Mouse (Mus musculus) cerebellum, postnatal 25 days (tissue): Measurements from ENCODE around the gene Srgap3.
A peak's percentile ranks its signal among the peaks of the same experiment; 100 is the strongest.

Experiments
- DNase-seq, 2 experiments: peaks; one replicate each; pipeline ENCODE4 v3.0.0; 2021; ENCODE audit warnings: mixed read lengths in 2 of 2

Srgap3 gene

DNA sequence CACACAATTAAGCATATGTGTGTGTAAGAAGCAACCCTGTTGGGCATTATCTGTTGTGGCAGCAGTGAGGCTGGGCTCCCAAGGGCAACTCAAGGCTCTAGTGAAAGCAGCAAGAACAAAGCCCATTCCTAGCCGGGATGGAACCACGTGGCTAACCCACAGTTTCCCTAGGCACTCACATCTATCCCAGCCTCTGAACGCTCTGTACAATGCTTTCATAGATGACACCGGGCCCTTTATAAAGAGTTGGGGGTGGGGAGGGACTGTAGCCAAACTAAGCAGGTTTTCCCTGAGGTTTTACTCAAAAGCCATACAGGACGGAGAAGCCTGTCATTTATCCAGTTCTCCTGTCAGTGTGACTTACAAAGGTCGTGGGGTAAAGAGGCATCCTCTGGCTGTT lies 90.0 kb downstream of the Srgap3 start:
- DNase-seq = no peak

DNA sequence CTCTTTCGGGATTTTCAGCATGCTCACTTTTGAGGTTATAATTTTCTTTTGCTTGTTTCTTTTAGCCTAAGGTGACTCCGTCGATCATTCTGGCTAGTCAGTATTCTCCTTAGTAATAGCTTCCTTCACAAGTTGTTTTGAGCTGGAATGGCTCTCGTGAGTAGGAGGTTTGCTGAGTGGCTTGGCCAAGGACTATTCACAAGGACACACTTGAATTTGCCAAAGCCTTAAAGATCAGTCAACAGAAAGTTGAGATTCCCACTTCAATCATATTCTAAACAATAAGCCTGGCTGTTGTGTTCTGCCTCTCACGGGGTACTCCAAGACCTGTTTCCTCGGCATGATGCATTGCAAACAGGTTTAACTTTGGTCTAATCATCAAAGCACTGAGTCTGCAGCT lies 91.9 kb downstream of the Srgap3 start:
- DNase-seq = no peak

DNA sequence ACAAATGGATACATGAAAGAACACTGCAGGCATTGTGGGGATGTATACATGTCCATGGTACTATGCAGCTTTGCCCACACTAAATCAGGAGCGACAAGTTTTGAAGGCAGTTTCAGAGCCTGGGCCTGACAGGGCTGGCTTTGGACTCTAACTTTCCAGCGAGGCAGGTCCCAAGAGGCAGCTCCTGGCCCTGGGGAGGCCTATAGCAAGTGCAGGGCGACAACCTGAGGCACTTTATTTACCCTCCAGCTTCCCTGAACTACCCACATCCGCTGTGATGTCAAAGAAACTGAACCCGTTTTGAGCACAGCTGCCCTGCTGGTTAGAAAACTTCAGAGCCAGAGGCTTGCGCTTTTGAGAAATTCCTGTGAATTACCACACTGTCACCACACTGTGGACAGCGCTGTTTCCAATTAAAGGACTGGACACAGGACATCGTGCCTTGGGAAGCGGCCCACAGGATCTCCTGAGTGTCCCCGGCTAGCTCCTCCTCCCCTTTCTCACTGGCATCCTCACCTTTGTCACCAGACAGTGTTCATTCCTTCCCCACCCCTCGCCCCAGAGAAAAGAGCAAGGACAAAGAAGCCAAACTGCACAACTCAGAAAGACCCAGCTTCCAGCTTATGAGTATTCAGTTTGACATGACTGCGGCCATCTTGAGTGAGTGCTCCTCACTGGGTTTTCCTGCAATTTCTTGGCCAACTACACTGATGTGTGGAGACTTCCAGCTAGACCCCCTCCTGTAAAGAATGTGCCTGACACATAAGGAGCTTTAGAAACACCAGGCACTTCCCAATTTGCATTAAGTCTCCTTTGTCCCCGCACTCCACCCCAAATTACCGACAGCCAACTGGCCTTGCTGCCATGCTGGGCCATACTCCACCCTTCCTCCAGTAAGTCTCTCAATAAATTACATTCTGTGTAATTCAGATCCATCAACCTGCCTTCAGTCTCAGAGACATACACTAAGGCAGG lies 94.5 kb downstream of the Srgap3 start:
- DNase-seq = no peak

DNA sequence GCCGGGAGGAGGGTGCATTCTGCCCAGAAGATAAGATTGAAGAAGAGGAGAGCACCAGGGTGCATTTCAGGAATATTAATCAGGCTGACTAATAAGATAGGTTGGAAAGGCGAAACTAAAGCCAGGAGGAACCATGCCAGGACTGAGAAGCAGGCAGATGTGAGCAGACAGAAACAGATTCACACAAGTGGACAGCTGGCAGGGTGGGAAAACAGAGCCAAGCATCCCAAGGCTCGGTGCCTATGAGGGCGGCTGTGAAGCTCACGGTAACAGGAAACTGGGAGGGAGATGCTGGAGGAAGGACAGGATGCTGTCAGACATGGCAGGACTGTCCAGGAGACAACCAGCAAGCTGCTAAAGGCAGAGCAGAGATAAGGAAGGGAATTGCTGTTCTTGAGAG lies 96.3 kb downstream of the Srgap3 start:
- no peak for DNase-seq

DNA sequence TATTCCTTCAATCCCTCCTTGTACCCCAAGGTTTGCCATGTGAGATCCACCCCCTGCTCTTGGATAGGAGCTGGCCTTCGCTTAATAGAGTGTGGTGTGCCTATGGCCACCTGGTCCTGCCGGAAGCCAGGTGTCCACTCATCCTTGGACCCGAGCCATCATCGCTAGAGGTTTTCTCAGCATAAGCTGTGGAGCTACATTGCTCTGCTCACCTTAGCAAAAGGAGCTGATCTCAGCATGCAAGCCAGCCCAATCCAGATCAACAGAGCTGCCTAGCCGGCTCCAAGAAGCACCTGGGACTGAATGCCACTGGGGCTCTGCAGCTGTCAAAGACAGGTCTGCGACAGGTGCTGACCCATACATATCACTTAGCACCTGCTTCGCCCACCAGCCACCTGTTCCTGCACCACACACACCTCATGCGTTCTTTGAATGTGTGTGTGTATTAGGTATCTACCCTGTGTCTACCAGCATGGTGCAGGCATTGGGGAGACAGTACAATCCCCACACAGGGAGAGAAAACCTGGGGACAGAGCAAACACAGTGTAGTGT lies 98.4 kb downstream of the Srgap3 start:
- peak; percentile 76 to 86 for DNase-seq

DNA sequence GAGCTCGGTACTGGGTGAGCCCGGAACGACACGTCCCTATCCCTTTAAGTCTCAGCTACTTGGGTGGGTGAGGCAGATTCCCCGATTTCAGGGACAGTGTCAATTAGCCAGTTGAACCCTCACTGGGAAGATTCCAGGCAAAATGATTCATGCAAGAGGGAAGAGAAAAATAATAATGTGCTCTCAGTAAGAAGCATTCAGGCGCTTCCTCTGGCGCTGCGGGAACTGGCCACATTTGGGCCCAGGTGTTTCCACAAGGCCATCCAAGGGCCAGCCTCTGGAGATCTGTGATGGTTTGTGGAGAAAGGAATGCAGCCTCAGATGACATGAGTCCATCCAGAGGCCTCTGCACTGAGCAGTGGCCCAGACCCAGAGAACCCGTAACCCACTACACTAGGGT lies 100.2 kb downstream of the Srgap3 start:
- no peak for DNase-seq

DNA sequence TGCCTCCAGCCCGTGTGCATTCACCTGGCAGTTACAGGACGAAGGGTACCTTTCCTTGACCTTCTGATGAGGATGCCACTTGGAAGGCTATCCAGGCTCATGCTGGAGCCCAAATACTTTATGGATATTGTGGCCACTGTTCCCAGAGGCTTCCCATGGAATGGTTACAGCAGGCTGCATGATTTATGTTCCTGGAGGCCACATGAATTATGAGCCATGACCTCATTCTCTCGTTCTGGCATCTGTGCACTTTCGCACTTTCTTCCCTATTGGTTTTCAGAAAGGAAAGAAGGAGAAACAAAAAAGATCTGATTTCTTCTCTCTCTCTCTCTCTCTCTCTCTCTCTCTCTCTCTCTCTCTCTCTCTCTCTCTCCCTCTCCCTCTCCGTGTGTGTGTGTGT lies 104.6 kb downstream of the Srgap3 start:
- DNase-seq = no peak

DNA sequence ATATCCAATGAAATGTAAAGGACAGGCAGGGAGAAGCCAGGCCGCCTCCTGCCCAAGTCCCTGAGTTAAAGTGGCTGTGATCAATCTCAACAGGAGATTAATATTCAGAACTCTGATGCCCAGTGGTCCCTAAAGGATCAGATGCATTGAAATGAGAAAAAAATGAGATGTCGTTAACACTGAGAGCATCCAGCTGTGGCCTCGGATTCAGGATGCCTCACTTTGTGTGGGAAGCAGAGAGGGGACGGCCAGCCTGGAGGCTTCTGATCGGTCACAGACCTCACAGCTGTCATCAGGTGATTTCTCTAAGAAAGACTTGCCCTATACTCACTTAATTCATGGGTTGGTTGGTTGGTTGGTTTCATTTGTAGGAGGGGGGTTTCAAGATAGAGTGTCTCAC lies 106.7 kb downstream of the Srgap3 start:
- DNase-seq = no peak

DNA sequence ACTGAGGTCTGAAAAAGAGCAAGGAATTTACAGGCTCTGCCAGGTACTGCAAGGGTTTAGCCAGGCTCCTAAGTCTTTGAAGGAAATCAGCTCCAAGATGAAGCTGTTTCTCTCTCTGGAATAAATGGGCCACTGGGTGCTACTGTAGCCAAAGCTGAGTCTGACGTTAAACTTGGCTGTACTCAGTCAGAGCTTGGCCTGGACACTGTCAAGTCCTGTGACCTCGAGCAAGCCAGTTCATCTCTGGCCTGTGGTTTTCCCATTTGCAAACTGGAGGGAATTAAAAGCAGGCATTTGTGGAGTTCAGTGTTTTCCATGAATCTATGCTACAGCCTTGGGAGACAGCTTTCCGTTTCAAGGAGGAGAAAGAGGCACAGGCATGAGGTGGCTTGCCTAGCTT lies 107.7 kb downstream of the Srgap3 start:
- no peak for DNase-seq

DNA sequence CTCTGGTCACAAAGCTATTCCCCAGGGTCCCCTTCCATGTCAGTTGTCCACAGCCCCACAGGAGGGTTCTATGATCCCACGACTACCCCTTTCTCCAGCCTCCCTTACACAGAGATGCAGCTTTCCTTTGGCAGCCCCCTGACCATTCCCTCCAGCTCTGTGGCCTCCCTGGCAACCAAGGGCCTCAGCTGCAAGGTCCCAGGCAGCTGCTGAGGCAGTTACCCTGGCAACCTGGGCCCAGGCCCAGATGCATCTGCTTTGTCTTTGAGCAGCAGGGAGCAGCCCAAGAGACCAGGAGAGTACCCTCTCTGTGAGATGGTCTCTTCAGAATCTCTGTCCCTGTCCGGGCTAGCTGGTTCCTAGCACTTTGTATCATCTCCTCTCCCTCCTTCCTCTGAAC lies 108.2 kb downstream of the Srgap3 start:
- DNase-seq = peak in 1 of 2 experiments; percentile 55

DNA sequence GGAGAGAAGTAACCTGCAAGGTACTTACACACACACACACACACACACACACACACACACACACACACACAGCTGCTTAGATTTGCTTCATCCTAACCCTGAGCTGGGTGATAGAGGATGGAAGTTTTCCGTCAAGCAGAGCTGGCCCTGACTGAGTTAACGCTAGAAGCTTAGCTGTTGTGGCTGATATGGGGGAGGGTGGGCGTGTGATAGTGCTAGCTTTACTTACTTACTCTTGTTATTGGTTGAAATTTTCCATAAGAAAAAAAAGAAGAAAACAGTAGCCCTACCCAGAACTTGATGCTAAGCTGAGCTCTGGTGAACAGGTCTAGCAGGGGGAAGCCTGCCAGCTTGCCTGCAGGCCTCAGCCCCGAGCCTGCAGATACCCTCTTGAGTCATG lies 110.4 kb downstream of the Srgap3 start:
- DNase-seq = no peak

DNA sequence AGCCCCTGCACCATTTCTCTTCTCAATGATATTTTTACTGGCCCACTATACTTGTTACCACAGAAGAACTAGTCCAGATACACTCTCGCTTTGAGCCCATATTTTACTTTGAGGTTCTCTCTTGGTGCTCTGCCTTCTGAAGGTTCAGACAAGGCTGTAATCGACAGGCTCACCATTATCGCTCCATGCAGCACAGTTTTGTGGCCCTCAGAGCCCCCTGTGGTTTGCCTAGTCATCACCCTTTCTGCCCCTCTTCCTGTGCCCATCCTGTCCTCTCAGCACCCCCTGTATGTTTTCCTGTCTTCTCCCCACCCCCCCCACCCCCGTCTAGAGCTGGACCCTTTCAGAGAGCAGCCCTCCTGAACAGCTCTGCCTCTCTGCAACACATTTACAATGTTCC lies 111.7 kb downstream of the Srgap3 start:
- no peak for DNase-seq

DNA sequence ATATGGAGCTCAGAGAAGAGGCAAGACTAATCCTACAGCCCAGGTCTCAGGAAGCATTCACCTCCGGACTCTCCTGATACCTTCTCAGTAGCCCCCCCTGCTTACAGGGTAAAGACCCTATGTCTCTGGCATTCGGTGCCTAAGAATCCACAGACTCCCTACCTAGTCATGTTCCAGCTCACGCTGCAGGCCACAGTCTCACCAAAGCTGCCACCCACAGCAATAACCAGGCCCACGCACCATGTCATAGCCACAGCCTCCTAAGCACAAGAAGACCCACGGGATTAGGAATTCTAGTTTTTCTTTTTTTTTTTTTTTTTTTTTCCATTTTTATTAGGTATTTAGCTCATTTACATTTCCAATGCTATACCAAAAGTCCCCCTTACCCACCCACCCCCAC lies 112.6 kb downstream of the Srgap3 start:
- DNase-seq = no peak

DNA sequence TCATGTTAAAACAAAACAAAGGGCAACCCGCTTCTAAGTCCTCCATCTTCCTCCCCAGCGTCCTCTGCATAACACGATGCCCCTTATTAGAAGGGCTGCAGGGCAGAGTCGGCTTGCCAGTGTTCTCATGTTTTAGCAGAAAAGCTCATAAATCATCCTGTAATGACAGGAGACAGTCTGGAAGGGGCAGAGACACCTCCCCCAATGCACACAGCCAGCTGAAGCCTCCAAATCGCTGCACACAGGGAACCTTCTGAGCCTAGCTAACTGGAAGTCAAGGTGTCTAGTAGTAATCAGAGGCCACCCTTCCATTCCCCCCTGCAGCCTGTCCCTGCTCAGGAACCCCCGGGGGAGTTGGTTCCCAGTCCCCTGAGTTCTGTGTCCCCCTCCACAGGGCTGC lies 113.3 kb downstream of the Srgap3 start:
- no peak for DNase-seq

DNA sequence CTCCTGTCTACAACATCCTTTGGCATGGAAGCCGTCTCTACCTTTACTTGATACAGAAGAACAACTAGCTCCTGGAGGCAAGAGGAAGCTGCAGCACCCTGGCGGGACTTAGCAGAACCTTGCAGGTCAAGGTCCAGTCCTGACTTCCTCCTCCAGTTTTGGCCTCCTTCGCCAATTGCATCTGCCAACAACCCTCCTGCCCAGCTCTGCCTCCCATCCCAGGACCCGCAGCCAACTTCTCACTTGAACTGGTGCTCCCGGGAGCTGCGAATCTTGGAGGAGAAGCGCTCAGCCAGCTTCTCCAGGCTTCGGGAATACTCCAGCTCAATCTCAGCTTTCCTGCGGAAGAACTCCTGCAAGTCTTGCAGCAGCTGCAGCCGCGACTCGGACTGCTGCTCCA lies 117.9 kb downstream of the Srgap3 start:
- DNase-seq = no peak

DNA sequence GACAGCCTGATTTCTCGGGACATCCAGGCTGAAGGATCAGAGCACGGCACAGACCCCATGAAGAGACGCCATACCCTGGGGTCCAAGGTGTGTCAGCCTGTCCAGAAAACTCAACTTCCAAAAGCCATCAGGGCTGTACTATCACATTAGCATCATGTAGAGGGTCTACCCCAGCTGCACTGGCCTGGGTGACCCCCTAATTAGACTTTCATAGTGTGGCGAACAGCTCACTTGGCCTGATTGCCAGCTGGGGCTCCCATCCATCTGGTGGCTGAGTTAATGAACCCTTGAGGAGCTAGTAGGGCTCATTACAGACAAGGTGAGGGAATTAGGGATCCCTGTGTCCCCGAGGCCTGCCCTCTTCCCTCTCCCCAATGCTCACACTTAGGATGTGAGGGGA lies 118.6 kb downstream of the Srgap3 start:
- no peak for DNase-seq

DNA sequence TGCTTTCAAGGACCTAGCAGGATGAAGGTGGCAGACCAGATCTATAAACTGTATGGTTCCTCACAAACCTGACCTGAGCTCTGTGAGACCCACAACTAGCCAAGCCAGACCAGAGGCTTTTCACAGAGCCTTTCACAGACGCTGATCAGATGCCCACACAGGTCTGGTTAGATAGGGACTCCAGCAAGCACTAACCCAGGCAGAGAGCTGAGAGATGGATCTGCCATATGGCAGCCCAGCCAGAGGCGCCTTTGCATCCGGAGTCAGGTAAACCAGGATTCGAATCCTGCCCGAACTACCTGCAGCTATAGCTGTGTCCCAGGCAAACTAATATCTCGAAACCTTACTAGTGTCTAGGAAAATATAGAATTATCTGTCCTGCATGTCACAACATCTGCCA lies 121.4 kb downstream of the Srgap3 start:
- DNase-seq = peak; percentile 48 to 56

DNA sequence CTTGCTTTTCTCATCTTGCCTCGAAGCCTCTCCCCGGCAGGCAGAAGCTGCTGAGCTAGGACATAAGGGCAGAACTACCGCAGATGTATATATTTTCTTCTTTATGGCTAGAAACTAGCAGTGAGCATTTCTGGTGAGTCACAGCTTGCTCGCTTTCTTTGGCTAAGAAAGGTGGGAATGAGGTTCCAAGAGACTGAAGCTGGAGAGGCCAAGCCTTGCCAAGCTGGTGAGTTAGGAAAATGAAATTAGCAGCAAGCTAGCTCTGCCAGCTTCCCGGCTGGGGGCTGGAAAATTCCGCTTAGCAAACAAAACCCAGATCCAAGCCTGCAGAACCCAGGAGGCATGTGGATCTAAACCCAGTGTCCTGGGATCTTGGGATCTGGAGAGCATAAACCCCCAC lies 124.0 kb downstream of the Srgap3 start:
- peak; percentile 93 to 94 for DNase-seq

DNA sequence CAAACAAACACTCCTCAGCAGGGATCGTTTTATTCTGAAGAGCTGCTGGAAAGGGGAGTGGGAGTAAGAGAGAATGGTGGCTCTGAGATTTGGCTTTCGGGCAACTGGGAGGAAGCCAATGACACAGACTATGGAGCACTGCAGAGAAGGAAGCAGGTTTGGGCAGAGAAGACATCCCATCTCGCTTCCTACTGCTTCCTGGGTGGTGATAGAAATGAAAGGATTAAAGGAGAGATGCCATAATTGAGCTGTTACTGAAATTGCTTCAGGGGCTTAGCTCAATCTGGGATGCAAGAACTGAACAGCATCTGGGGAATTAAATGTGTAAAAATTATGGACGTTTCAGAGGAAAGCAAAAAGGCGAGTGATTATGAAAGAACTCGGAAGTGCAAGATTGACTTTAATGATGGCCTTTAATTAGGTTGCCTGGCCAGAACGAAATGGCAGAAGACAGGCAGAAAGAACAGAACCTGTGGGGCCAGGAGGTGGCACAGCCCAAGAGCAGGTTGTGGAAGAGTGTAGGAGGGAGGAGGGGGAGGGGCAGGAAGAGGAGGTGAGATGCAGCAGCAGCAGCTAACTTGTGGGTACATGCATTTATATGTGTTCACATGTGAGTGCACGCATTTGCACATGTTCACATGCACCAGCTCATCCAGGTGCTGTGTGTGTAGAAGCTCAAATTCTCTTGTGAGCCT lies 126.6 kb downstream of the Srgap3 start:
- DNase-seq = peak; percentile 45 to 67

DNA sequence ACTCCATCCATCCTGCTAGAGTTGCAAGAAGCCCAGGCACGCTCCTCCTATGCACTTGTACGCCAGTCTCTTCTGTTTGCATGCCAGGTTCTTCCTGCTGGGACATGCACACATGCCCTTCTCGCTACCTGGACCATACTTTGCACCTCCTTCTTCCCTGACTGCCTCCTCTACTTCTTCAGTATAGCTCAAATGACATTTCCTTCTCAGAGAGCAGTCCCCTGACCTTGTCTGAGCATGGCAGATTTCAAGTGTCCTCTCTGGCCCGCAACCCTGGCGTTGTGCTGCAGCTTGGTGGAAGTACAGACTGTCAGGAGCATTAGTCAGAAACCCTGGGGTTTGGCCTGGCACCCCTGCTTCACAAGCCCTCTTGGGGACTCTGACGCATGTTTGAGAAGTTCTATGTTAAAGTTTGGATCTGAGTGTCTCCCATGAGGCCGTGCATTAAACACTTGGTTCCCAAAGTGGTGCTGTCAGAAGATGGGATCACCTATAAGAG lies 128.6 kb downstream of the Srgap3 start:
- DNase-seq = peak in 1 of 2 experiments; percentile 53

DNA sequence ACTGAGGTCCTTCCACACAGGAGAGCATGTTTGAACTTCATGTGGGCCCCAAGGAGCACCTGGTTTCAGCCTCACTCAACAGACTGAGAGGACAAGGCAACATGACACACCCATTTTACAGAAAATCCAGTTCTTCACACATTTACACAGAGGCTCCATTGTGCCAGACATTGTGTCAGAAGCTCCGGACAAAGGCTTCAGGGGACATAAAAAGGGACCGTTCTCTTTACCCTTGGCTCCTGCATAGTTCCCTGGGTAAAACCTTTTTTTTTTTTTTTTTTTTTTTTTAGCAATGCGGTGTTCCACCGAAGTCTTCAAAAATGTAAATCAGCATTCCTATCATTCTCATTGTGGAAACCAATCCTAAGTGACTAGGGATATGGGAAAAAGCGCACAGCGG lies 131.5 kb downstream of the Srgap3 start:
- DNase-seq = no peak

DNA sequence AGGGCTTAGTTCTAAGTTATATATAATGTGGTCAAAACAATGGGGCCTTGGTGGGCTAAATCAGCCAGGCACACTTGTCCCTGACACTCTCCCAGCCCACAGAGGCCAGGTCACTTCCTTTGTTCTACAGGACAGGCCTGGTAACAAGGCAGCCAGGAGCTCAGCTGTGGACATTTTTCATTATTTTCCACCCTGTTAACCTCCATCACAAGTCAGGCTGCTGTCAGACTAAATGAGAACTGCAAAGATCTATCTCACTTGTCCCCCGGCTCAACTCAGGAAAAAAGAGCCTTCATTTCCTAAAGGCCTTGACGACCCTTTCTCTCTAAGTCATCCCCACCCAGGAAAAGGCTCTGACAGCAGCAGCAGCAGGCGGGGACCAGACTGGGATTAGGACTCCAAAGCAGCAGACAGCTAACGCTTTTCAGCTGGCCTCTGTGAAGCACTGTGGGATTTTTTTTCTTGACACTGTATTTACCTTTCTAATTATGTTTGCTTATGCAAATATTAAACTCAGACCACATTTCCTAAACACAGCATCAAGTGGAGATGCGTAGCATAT lies 132.5 kb downstream of the Srgap3 start:
- no peak for DNase-seq

DNA sequence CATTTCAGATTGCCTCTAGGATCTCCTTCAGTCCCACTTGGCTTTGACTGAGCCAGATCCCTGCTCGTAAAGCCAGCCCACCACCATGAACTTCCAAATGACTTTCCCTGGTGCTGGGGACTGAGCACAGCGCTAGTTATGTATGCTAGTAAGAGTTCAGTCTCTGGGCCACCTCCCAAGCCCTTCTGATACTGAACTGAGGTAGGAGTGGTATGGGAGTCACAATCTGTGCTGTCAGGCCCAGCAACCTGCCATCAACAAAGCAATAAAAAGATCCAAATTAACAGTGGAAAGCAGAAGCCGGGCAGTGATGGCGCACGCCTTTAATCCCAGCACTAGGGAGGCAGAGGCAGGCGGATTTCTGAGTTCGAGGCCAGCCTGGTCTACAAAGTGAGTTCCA lies 134.2 kb downstream of the Srgap3 start:
- DNase-seq = no peak

DNA sequence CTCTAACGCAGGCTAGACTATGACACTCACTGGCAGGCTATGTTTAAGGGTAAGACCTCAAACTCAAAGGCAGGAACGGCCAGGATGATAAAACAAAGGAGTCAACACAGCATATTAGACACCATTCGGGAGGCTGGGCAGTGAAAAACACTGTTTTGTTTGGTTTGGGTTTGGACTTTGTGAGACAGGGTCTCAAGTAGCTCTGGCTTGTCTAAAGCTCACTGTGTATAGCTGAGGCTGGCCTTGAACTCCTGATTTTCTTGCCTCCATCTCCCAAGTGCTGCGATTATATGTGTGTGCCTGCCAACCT lies 136.6 kb downstream of the Srgap3 start:
- no peak for DNase-seq
